Mouse (Mus musculus) heart, postnatal 14 days (tissue): ENCODE measurements around the gene Poll. TPM values are rescaled to one million over a fixed set of nuclear protein-coding genes. Genes with fewer than 3 reads are reported as not detected.

Experiments
- total RNA-seq, 2 experiments: library from RNA; stranded (reverse); gene quantifications; 2 replicates each; pipeline ENCODE4 v1.2.3; 2021

Poll gene
- total RNA-seq, 2 experiments from 2014 or later = 8.6 to 8.7 TPM

Other genes starting within 250 kb of the Poll start
- gene Btrc, start 196.8 kb downstream of the Poll start, total RNA-seq = 10 to 100 TPM; 20.1 to 20.8 TPM
- 10 to 100 TPM; 17.1 to 20.0 TPM for gene Gm17018, start 84 bp upstream of the Poll start, total RNA-seq
- 10 to 100 TPM; 24.3 to 24.8 TPM for gene Fbxw4, start 99.8 kb upstream of the Poll start, total RNA-seq
- gene Fgf8, start 182.4 kb upstream of the Poll start, total RNA-seq = not detected
- gene Npm3, start 189.1 kb upstream of the Poll start, total RNA-seq = 10 to 100 TPM; 13.0 to 18.9 TPM
- gene Mgea5, start 223.3 kb upstream of the Poll start, total RNA-seq = 10 to 100 TPM; 65.7 TPM